Mouse (Mus musculus) forebrain, embryonic 16.5 days (tissue): ENCODE measurements at regions not wholly inside any gene's neighbourhood (a gene's known extent, or its start where the extent isn't known, plus 50 kb on each side); places are given as distances from the start of the nearest gene placed in this dataset.
"Not testable (repeated sequence)": the region's sequence is repeated elsewhere in the genome, so short reads cannot be mapped to it uniquely, and the experiment has no call there.

Experiments used
- ATAC-seq: fragments of 200-750 bp; cut with Nextera tagmentation; 2 replicates; pipeline ENCODE4 v1.8.0; 2017; ENCODE audit warnings: mild to moderate bottlenecking, moderate library complexity
- H3K27ac ChIP-seq: fragments of 300-500 bp; sonication (generic); 2 replicates; pipeline ENCODE4 v1.5.1; 2014; ENCODE audit warnings: low read length, control low read depth
- H3K27me3 ChIP-seq: fragments of 300-500 bp; sonication (generic); replicated peaks from 2 replicates; pipeline ENCODE4 v1.6.1; 2014; ENCODE audit warnings: low read length; ENCODE audit not compliant: control insufficient read depth, insufficient read depth
- H3K36me3 ChIP-seq: fragments of 300-500 bp; sonication (generic); 2 replicates; pipeline ENCODE4 v1.6.1; 2014; ENCODE audit not compliant: control insufficient read depth, insufficient read depth
- H3K4me1 ChIP-seq: fragments of 300-500 bp; sonication (generic); replicated peaks from 2 replicates; pipeline ENCODE4 v1.6.1; 2014; ENCODE audit warnings: low read length; ENCODE audit not compliant: control insufficient read depth, insufficient read depth
- H3K4me2 ChIP-seq: fragments of 300-500 bp; sonication (generic); 2 replicates; pipeline ENCODE4 v1.6.1; 2014; ENCODE audit warnings: mild to moderate bottlenecking, low read length, control low read depth
- H3K4me3 ChIP-seq: fragments of 300-500 bp; sonication (generic); replicated peaks from 2 replicates; pipeline ENCODE4 v1.5.1; 2014; ENCODE audit warnings: mild to moderate bottlenecking, low read length, control low read depth
- H3K9ac ChIP-seq: fragments of 300-500 bp; sonication (generic); replicated peaks from 2 replicates; pipeline ENCODE4 v1.6.1; 2014; ENCODE audit warnings: low read depth, low read length, control low read depth
- H3K9me3 ChIP-seq: fragments of 300-500 bp; sonication (generic); 2 replicates; pipeline ENCODE4 v1.6.1; 2016; ENCODE audit warnings: low read length; ENCODE audit not compliant: control insufficient read depth
- WGBS: fragments of 180-500 bp; shearing (Covaris S2); extraction: QIAGEN DNeasy Blood & Tissue Kit; methylation state at CpG from one replicate; pipeline ENCODE4 v1.1.7; 2014; 5-methylcytosine and 5-hydroxymethylcytosine counted together

DNA sequence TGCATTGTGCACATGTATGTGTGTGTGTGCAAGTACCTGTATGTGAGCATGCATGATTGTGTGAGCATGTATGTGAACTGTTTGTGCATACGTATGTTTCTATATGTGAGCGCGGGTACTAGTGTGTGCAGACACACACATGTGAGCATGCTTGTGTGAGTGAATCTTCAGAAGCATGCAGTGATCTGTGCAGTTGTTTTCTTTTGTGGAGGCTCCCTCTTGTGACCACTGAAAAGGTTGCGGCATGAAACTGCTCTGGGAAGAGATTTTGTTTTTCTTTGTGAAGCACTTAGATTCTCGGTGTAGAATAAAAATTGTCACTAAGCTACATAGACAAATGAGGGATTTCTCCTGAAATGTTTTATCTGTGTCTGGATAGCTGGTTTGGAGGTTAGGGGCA, 189.2 kb upstream of the Rapgef5 start:
- not testable (repeated sequence) for H3K4me2 ChIP-seq, H3K27ac ChIP-seq, H3K9me3 ChIP-seq, H3K27me3 ChIP-seq, H3K4me3 ChIP-seq, H3K4me1 ChIP-seq, H3K36me3 ChIP-seq, H3K9ac ChIP-seq
- peak; percentile 84 for ATAC-seq
- 50% methylated on average over 5 of the region's 5 CpGs for WGBS

DNA sequence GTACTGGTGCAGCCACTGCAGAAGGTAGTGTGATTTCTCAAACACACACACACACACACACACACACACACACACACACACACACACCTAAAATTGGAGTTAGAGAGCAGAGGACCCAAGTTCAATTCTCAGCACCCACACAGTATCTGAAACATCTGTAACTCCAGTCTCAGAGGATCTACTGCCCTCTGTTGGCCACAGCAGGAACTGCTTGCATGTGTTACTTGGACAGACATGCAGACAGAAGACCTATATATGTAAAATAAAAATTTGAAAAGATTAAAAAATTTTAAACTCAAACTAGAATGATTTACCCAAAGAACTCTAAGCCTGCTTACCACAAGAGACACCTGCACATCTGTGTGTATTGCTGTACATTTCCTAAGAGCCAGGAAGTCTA, 185.9 kb upstream of the Rapgef5 start:
- Histone ChIP-seq H3K4me1 (no peaks in the 10 kb centered on the region), H3K4me2 (no peak overlapping the region), H3K9ac (no peak overlapping the region), H3K4me3 (no peak overlapping the region), H3K27ac (no peak overlapping the region), H3K36me3 (no peaks in the 10 kb centered on the region), H3K27me3 (0 out of 2 replicates have a peak, but pooled peaks cover 3% of the 10 kb centered on the region), H3K9me3 (peaks cover 3% of the 10 kb centered on the region; the same call in 1 of the 2 replicates)
- ATAC-seq, result no peak

DNA sequence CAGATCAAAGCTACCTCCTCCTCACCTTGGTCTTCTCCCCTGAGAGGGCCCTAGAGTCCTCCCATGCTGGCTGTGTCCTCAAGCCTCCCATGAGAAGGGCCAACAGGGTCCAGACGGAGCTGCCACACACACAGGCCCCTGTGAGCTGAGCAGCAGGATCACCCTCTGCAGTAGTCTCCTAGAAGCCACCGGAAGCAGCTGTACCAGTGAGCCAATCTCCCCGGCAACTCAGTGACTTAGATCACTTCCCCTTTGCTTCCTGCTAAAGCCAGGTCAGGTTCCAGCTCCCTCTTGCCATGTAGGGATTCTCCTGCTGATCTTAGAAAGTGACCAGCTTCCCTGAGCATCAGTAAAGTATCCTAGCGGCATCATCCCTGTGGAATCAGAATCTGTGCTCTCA, 179.4 kb upstream of the Rapgef5 start:
- Histone ChIP-seq H3K9ac (no peak overlapping the region), H3K4me1 (0 out of 2 replicates have a peak, but pooled peaks cover 3% of the 10 kb centered on the region)
- 80% methylated on average over 4 of the region's 4 CpGs for WGBS

DNA sequence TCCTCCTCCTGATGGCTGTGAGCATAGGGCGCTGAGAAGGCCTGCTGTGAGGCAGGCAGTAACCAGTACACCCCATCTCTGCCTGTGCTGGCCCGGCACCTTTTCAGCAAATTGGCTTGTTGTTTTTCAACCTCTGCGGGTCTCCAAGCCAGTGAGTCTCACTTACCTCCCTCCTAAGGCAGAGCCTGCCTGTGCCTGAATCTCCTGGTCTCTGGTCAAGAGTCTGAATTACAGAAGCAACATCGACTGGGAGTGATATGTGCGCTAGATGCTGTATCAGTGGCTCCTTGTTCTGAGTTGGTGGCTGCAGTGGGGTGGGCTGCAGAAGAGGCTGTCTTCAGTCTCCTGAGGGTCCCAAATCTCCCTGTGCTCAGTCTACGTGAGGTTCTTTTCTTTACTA, 174.0 kb upstream of the Rapgef5 start:
- peaks cover 3% of the 10 kb centered on the region; the same call in 1 of the 2 replicates for H3K9me3 ChIP-seq
- WGBS, result 33% methylated on average over 6 of the region's 6 CpGs
- no peak overlapping the region for H3K4me3 ChIP-seq
- no peak overlapping the region for H3K9ac ChIP-seq
- ATAC-seq, result no peak
- H3K27ac ChIP-seq, result 0 out of 2 replicates have a peak overlapping the region, but pooled peaks have one; percentile 8
- H3K36me3 ChIP-seq, result no peaks in the 10 kb centered on the region
- H3K27me3 ChIP-seq, result no peaks in the 10 kb centered on the region
- no peak overlapping the region for H3K4me2 ChIP-seq
- H3K4me1 ChIP-seq, result peaks cover 35% of the 10 kb centered on the region

More for the DNA sequence above, 179.4 kb upstream of the Rapgef5 start:
- no peaks in the 10 kb centered on the region for H3K36me3 ChIP-seq
- no peak overlapping the region for H3K4me2 ChIP-seq
- H3K9me3 ChIP-seq, result peaks cover 3% of the 10 kb centered on the region; the same call in 1 of the 2 replicates
- ATAC-seq, result no peak
- H3K27ac ChIP-seq, result no peak overlapping the region
- H3K27me3 ChIP-seq, result no peaks in the 10 kb centered on the region
- no peak overlapping the region for H3K4me3 ChIP-seq

DNA sequence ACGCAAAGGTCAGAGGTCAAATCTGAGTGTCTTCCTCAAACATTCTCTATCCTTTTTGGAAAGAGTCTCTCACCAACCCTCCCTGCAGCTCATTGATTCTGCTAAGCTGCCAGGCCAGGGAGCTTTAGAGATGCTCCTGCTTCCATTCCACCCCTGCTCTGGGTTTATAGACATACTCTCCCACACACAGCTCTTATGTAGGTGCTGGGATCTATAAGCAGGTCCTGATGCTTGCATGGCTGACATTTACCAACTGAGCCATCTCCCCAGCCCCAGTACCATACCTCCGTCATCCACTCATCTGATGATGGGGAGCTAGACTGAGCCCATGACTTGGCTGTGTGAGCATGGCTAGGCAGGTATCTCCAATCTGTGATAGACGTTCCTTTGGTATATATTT, 173.2 kb upstream of the Rapgef5 start:
- H3K4me1 ChIP-seq, result peaks cover 35% of the 10 kb centered on the region
- H3K27ac ChIP-seq, result 0 out of 2 replicates have a peak overlapping the region, but pooled peaks have one; percentile 10
- no peaks in the 10 kb centered on the region for H3K27me3 ChIP-seq
- H3K9me3 ChIP-seq, result peaks cover 3% of the 10 kb centered on the region; the same call in 1 of the 2 replicates
- H3K4me3 ChIP-seq, result no peak overlapping the region
- no peak overlapping the region for H3K4me2 ChIP-seq
- H3K36me3 ChIP-seq, result no peaks in the 10 kb centered on the region
- WGBS, result 91% methylated on average over 3 of the region's 3 CpGs
- H3K9ac ChIP-seq, result no peak overlapping the region
- no peak for ATAC-seq

DNA sequence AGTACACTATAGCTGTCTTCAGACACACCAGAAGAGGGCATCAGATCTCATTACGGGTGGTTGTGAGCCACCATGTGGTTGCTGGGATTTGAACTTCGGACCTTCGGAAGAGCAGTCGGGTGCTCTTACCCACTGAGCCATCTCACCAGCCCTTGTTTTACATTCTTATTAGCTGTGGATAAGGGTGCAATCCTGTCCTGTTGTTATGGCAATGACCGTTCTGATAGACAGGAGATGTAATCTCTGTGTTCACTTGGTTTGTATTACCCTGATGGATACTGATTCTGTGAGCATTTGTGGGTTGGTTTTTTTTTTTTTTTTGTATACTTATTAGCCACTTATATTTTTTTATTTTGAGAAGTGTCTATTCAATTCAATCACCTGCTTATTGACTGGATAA, 172.7 kb upstream of the Rapgef5 start:
- H3K27me3 ChIP-seq, H3K9ac ChIP-seq, H3K9me3 ChIP-seq, H3K27ac ChIP-seq, H3K4me3 ChIP-seq, H3K36me3 ChIP-seq, H3K4me2 ChIP-seq, ATAC-seq: not testable (repeated sequence)
- WGBS, result 82% methylated on average over 4 of the region's 5 CpGs
- H3K4me1 ChIP-seq, result peaks cover 35% of the 10 kb centered on the region

DNA sequence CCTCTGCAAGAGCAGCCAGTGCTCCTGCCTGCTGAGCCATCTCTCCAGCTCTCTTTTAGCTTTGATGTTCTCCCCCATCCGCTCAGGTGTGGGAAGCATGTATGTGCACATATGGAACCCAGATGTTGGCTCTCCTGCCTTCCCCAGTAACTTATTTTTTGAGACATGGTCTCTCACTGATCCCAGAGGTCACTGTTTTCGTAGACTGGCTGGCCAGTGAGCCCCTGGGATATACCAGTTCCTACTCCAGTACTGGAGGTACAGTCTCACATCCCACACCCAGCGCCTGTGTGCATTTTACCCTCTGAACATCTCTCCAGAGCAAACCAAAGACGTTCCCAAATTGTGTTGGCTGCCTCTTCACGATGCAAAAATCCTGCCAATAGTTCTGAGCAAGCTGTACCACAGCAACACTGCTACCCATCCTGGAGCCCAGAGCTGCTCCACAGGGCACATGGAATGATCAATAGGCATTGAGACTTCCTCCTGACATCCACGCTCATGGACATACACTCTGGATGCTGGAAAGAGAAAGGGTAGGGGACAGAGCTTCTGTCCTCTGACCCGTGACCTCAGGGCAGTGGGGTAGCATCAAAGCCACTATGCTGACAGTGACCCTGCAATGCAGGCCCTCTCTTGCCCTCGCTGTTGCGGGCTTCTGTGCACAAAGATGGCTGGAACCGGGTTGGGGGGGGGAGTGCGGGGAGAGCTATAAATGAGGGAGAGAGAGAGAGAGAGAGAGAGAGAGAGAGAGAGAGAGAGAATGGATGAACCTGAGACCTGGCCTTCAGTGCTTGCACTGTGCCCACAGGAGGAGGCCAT, 171.8 kb upstream of the Rapgef5 start:
- Histone ChIP-seq H3K36me3 (no peaks in the 10 kb centered on the region), H3K4me2 (peak overlapping the region; percentile 51), H3K4me1 (peaks cover 35% of the 10 kb centered on the region), H3K9me3 (no peaks in the 10 kb centered on the region), H3K27ac (peak overlapping the region; percentile 96), H3K4me3 (no peak overlapping the region), H3K9ac (peak overlapping the region; percentile 52), H3K27me3 (no peaks in the 10 kb centered on the region)
- ATAC-seq, result peak; percentile 39
- WGBS, result 27% methylated on average over 11 of the region's 11 CpGs

DNA sequence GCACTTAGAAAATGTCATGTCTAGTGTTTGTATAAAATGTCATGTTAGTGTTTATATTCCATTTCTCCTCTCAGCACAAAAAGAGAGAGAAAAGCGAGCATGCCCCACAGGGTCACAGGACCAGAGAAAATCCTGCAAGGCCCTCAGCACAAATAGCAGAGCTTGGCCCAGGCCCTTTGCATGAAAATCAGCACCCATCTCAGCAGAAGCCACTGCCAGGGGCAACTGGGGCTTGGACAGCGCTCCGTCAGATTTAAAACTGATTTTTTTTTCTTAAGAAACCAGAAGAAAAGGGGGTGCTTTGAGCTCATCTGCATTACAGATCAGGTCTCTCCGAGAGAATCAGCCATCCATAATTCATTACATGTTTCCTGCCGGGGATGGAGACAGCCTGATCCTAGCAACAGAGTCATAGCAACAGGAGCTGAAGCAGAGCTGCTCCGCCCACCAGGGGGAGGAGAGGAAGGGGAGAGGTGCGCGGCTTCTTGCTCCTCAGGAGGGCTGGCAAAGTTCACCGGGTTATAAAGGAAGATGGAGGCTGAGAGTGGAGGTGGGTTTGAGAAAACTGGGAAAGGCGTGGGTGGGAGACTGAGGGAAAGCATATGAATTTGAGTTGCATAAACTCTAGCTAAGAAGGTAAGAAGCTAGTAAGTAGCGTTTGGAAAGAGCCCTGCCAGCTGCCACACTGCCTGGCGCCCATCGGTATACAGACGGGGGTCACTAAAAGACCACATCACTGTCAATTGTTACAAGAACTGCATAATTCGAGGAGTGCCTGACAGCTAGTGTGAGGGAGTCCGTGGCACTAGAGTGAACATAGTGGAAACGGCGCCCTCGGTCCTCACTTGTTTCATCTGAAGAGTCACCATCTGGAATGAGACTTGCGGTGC, 170.9 kb upstream of the Rapgef5 start:
- Histone ChIP-seq H3K4me3 (peak overlapping the region; percentile 31), H3K4me2 (peak overlapping the region; percentile 51), H3K27ac (peak overlapping the region; percentile 96), H3K9me3 (no peaks in the 10 kb centered on the region), H3K9ac (peak overlapping the region; percentile 52), H3K4me1 (peaks cover 35% of the 10 kb centered on the region), H3K36me3 (no peaks in the 10 kb centered on the region), H3K27me3 (no peaks in the 10 kb centered on the region)
- 10% methylated on average over 20 of the region's 20 CpGs for WGBS
- ATAC-seq, result peak; percentile 97

DNA sequence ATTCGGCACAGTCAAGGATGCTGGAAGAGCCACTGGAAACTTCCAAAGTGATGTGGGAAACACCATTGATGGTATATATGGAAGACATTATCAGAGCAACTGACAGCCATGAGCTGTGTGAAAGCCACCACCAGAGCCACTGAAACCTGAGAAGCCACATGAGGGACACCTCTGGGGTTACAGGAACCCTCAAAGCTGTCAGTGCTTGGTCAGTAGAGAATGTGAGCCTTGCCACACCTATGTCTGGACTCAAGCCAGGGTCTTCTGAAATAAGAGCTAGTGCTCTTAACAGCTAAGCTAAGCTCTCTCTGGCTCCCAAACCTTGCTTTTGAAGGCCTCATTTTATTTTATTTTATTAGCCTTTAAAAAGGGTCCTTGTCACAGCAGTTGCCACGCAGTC, 170.2 kb upstream of the Rapgef5 start:
- Histone ChIP-seq H3K4me2 (peak overlapping the region; percentile 51; the same call in 1 of the 2 replicates), H3K9ac (no peak overlapping the region), H3K9me3 (no peaks in the 10 kb centered on the region), H3K36me3 (no peaks in the 10 kb centered on the region), H3K27ac (peak overlapping the region; percentile 69), H3K4me1 (peaks cover 35% of the 10 kb centered on the region), H3K27me3 (no peaks in the 10 kb centered on the region), H3K4me3 (no peak overlapping the region)
- ATAC-seq, result no peak
- 83% methylated on average over 2 of the region's 2 CpGs for WGBS
